Mouse (Mus musculus) 3T3-L1 (cell line): Measurements from ENCODE around the gene Gm20822.
"Not testable (repeated sequence)": the region's sequence is repeated elsewhere in the genome, so short reads cannot be mapped to it uniquely, and the experiment has no call there.

Experiments
- DNase-seq: peaks from one replicate; pipeline ENCODE4 v3.0.0-alpha.2; 2015; ENCODE audit warnings: low read depth, low spot score

Gene Gm20822

DNA sequence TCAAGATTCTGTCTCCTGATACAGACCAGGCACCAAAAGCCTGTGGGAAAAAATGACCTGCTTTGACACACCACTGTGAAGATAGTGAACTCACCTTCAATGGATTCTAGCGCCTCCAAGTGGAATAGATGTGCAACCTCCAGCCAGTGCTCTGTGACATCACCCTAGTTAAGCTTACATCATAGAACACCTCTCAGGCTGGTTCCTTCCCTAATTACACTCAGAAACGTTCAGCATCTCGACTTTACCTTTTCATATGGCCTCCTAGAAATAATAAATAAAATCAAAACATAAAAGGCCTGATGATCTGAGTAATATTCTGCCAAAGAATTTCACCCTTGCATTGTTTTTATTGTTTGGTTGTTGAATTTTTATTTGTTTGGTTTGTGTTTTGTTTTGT lies at the start of gene Gm20822:
Gene Gm20822, minus strand, starts transcription at position 101 of the 400 bp plus-strand sequence.
- DNase-seq: not testable (repeated sequence)
